Mouse (Mus musculus): ENCODE results near the gene Lrp2. TPM values are rescaled to one million over a fixed set of nuclear protein-coding genes. Genes with fewer than 3 reads are reported as not detected.

The Lrp2 gene
- polyA plus RNA-seq, 1 experiment, result 92.6 TPM

- H3K27me3 ChIP-seq (ENCODE audit: control insufficient read depth, insufficient read depth, low read length, poor library complexity, severe bottlenecking), result no peaks in the 10 kb centered on the region
- H3K9ac ChIP-seq (ENCODE audit: low read depth, poor library complexity, severe bottlenecking), result no peak overlapping the region
- no peaks in the 10 kb centered on the region for H3K36me3 ChIP-seq (ENCODE audit: control insufficient read depth, insufficient read depth, low read length, poor library complexity, severe bottlenecking)
- H3K4me1 ChIP-seq (ENCODE audit: control insufficient read depth, insufficient read depth, low read length), result no peaks in the 10 kb centered on the region
- no peaks in the 10 kb centered on the region for H3K9me3 ChIP-seq (replicated peaks; ENCODE audit: control insufficient read depth, insufficient read depth, low read length, poor library complexity, severe bottlenecking)
- no peak overlapping the region for H3K4me3 ChIP-seq (ENCODE audit: low read depth, low read length)
- no peak overlapping the region for H3K27ac ChIP-seq (ENCODE audit: insufficient read depth, low read length)
- TF ChIP-seq POLR2A (IDR thresholded peaks at IDR 0.05; ENCODE audit: insufficient read depth, low read length) (no peak), CTCF (IDR thresholded peaks at IDR 0.05; ENCODE audit: low read depth, low read length) (no peak), EP300 (IDR thresholded peaks at IDR 0.05; ENCODE audit: insufficient read depth, low read depth, low read length) (no peak)
Measured at GRCm38 (mm10) chr2:69493130-69493529, 92.7 kb downstream of the Lrp2 start.

GRCm38 (mm10) chr2:69480965-69481364 lies 104.9 kb downstream of the Lrp2 start:
- Histone ChIP-seq H3K27me3 (ENCODE audit: control insufficient read depth, insufficient read depth, low read length, poor library complexity, severe bottlenecking) (no peaks in the 10 kb centered on the region; the same call in 1 of the 2 replicates), H3K36me3 (ENCODE audit: control insufficient read depth, insufficient read depth, low read length, poor library complexity, severe bottlenecking) (no peaks in the 10 kb centered on the region), H3K9ac (ENCODE audit: low read depth, poor library complexity, severe bottlenecking) (no peak overlapping the region), H3K4me3 (ENCODE audit: low read depth, low read length) (no peak overlapping the region), H3K4me1 (ENCODE audit: control insufficient read depth, insufficient read depth, low read length) (no peaks in the 10 kb centered on the region), H3K27ac (ENCODE audit: insufficient read depth, low read length) (no peak overlapping the region), H3K9me3 (replicated peaks; ENCODE audit: control insufficient read depth, insufficient read depth, low read length, poor library complexity, severe bottlenecking) (no peaks in the 10 kb centered on the region)
- no peak for TF ChIP-seq EP300 (IDR thresholded peaks at IDR 0.05; ENCODE audit: insufficient read depth, low read depth, low read length)
- TF ChIP-seq POLR2A (IDR thresholded peaks at IDR 0.05; ENCODE audit: insufficient read depth, low read length), result no peak
- TF ChIP-seq CTCF (IDR thresholded peaks at IDR 0.05; ENCODE audit: low read depth, low read length), result no peak

- Histone ChIP-seq H3K27me3 (ENCODE audit: control insufficient read depth, insufficient read depth, low read length, poor library complexity, severe bottlenecking) (no peaks in the 10 kb centered on the region; the same call in 1 of the 2 replicates), H3K4me1 (ENCODE audit: control insufficient read depth, insufficient read depth, low read length) (no peaks in the 10 kb centered on the region), H3K36me3 (ENCODE audit: control insufficient read depth, insufficient read depth, low read length, poor library complexity, severe bottlenecking) (no peaks in the 10 kb centered on the region), H3K27ac (ENCODE audit: insufficient read depth, low read length) (no peak overlapping the region), H3K9ac (ENCODE audit: low read depth, poor library complexity, severe bottlenecking) (no peak overlapping the region), H3K4me3 (ENCODE audit: low read depth, low read length) (no peak overlapping the region), H3K9me3 (replicated peaks; ENCODE audit: control insufficient read depth, insufficient read depth, low read length, poor library complexity, severe bottlenecking) (no peaks in the 10 kb centered on the region)
- TF ChIP-seq POLR2A (IDR thresholded peaks at IDR 0.05; ENCODE audit: insufficient read depth, low read length) (no peak), CTCF (IDR thresholded peaks at IDR 0.05; ENCODE audit: low read depth, low read length) (no peak), EP300 (IDR thresholded peaks at IDR 0.05; ENCODE audit: insufficient read depth, low read depth, low read length) (no peak)
Measured at GRCm38 (mm10) chr2:69479859-69480258, 106.0 kb downstream of the Lrp2 start.

DNA sequence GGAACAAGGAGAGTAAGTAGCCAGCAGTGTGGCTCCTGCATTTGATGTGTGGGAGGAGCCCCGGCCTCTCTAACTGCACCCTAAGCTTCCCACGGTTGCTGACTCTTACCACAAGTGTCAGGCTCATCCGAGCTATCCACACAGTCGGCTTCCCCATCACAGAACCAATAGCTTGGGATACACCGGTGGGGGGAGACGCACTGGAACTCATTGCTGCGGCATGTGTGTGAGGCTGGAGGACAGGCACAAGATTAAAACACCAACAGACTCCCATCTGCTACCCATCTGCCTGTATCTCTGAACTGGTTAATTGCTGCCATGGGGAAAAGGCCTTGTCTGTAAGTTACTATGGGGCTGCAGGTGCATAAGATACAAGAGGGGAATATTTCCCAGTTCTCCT lies 109.0 kb downstream of the Lrp2 start:
- TF ChIP-seq EP300 (IDR thresholded peaks at IDR 0.05; ENCODE audit: insufficient read depth, low read depth, low read length) (no peak), CTCF (IDR thresholded peaks at IDR 0.05; ENCODE audit: low read depth, low read length) (no peak), POLR2A (IDR thresholded peaks at IDR 0.05; ENCODE audit: insufficient read depth, low read length) (no peak)
- Histone ChIP-seq H3K27ac (ENCODE audit: insufficient read depth, low read length) (no peak overlapping the region), H3K9me3 (replicated peaks; ENCODE audit: control insufficient read depth, insufficient read depth, low read length, poor library complexity, severe bottlenecking) (no peaks in the 10 kb centered on the region), H3K36me3 (ENCODE audit: control insufficient read depth, insufficient read depth, low read length, poor library complexity, severe bottlenecking) (no peaks in the 10 kb centered on the region), H3K27me3 (ENCODE audit: control insufficient read depth, insufficient read depth, low read length, poor library complexity, severe bottlenecking) (no peaks in the 10 kb centered on the region), H3K4me3 (ENCODE audit: low read depth, low read length) (no peak overlapping the region), H3K4me1 (ENCODE audit: control insufficient read depth, insufficient read depth, low read length) (no peaks in the 10 kb centered on the region), H3K9ac (ENCODE audit: low read depth, poor library complexity, severe bottlenecking) (no peak overlapping the region)

- no peaks in the 10 kb centered on the region for H3K27me3 ChIP-seq (ENCODE audit: control insufficient read depth, insufficient read depth, low read length, poor library complexity, severe bottlenecking)
- H3K4me1 ChIP-seq (ENCODE audit: control insufficient read depth, insufficient read depth, low read length), result no peaks in the 10 kb centered on the region
- no peaks in the 10 kb centered on the region for H3K36me3 ChIP-seq (ENCODE audit: control insufficient read depth, insufficient read depth, low read length, poor library complexity, severe bottlenecking)
- H3K9ac ChIP-seq (ENCODE audit: low read depth, poor library complexity, severe bottlenecking), result no peak overlapping the region
- no peak overlapping the region for H3K27ac ChIP-seq (ENCODE audit: insufficient read depth, low read length)
- H3K9me3 ChIP-seq (replicated peaks; ENCODE audit: control insufficient read depth, insufficient read depth, low read length, poor library complexity, severe bottlenecking), result no peaks in the 10 kb centered on the region
- no peak overlapping the region for H3K4me3 ChIP-seq (ENCODE audit: low read depth, low read length)
- TF ChIP-seq EP300 (IDR thresholded peaks at IDR 0.05; ENCODE audit: insufficient read depth, low read depth, low read length) (no peak), POLR2A (IDR thresholded peaks at IDR 0.05; ENCODE audit: insufficient read depth, low read length) (no peak), CTCF (IDR thresholded peaks at IDR 0.05; ENCODE audit: low read depth, low read length) (no peak)
Measured at GRCm38 (mm10) chr2:69475177-69475576, 110.7 kb downstream of the Lrp2 start.

- Histone ChIP-seq H3K4me3 (ENCODE audit: low read depth, low read length) (no peak overlapping the region), H3K27ac (ENCODE audit: insufficient read depth, low read length) (no peak overlapping the region), H3K9me3 (replicated peaks; ENCODE audit: control insufficient read depth, insufficient read depth, low read length, poor library complexity, severe bottlenecking) (no peaks in the 10 kb centered on the region), H3K4me1 (ENCODE audit: control insufficient read depth, insufficient read depth, low read length) (no peaks in the 10 kb centered on the region), H3K27me3 (ENCODE audit: control insufficient read depth, insufficient read depth, low read length, poor library complexity, severe bottlenecking) (no peaks in the 10 kb centered on the region), H3K36me3 (ENCODE audit: control insufficient read depth, insufficient read depth, low read length, poor library complexity, severe bottlenecking) (no peaks in the 10 kb centered on the region), H3K9ac (ENCODE audit: low read depth, poor library complexity, severe bottlenecking) (no peak overlapping the region)
- no peak for TF ChIP-seq CTCF (IDR thresholded peaks at IDR 0.05; ENCODE audit: low read depth, low read length)
- no peak for TF ChIP-seq POLR2A (IDR thresholded peaks at IDR 0.05; ENCODE audit: insufficient read depth, low read length)
- TF ChIP-seq EP300 (IDR thresholded peaks at IDR 0.05; ENCODE audit: insufficient read depth, low read depth, low read length), result no peak
Measured at GRCm38 (mm10) chr2:69471837-69472236, 114.0 kb downstream of the Lrp2 start.

Data from ES-Bruce4 (cell line).